12 mouse cellular contexts compared by ENCODE assay signal in genomic region chr14:37296531-37296930, GRCm38 (mm10).
"Had no signal": no experiment of that assay in that cellular context is flagged by ENCODE, and none has a peak within 500 bp of the region (broad histone marks: within the 10 kb centered on the region; RNA-seq: fewer than 3 reads in every experiment).

No protein-coding gene starts in this region.

- H3K4me3 ChIP-seq: intestine, embryonic 15.5 days; kidney, embryonic 15.5 days; limb, embryonic 12.5 days; liver, embryonic 13.5 days; megakaryocyte, embryonic 14.5 days; midbrain, embryonic 12.5 days had no signal

- H3K4me2 ChIP-seq: intestine, embryonic 15.5 days; kidney, embryonic 15.5 days; limb, embryonic 12.5 days; liver, embryonic 13.5 days; midbrain, embryonic 12.5 days had no signal

- DNase-seq: kidney, postnatal 25 days; liver; liver, embryonic 13.5 days; liver, postnatal 0 days; right cerebral cortex, postnatal 14 days; thymus, postnatal 36 days had no signal

- H3K27ac ChIP-seq: intestine, embryonic 15.5 days; kidney, embryonic 15.5 days; limb, embryonic 12.5 days; liver, embryonic 13.5 days; macrophage; midbrain, embryonic 12.5 days had no signal

- H3K9me3 ChIP-seq: intestine, embryonic 15.5 days; kidney, embryonic 15.5 days; limb, embryonic 12.5 days; liver, embryonic 13.5 days; megakaryocyte, embryonic 14.5 days; midbrain, embryonic 12.5 days had no signal

- ATAC-seq: intestine, embryonic 15.5 days; liver, postnatal 0 days had no signal

- H3K27me3 ChIP-seq: intestine, embryonic 15.5 days; kidney, embryonic 15.5 days; limb, embryonic 12.5 days; liver, embryonic 13.5 days; megakaryocyte, embryonic 14.5 days; midbrain, embryonic 12.5 days had no signal

- H3K9ac ChIP-seq: intestine, embryonic 15.5 days; kidney, embryonic 15.5 days; limb, embryonic 12.5 days; liver, embryonic 13.5 days; liver, postnatal 0 days; midbrain, embryonic 12.5 days had no signal

- H3K36me3 ChIP-seq: intestine, embryonic 15.5 days; kidney, embryonic 15.5 days; limb, embryonic 12.5 days; liver, embryonic 13.5 days; midbrain, embryonic 12.5 days had no signal

- H3K4me1 ChIP-seq: intestine, embryonic 15.5 days; kidney, embryonic 15.5 days; liver, embryonic 13.5 days; megakaryocyte, embryonic 14.5 days; midbrain, embryonic 12.5 days had no signal
